In genomic region chr4:108364111-108364476, GRCm38 (mm10) we compare ENCODE assay signal across 10 mouse cellular contexts. TPM values are rescaled to one million over a fixed set of nuclear protein-coding genes. Genes with fewer than 3 reads are reported as not detected.
A peak's percentile ranks its signal among the peaks of the same experiment; 100 is the strongest.
DNase-seq lines count a peak whose midpoint lies in the region; ATAC-seq and TF ChIP-seq lines count a peak whose summit lies in the region.
"Had no signal": no experiment of that assay in that cellular context is flagged by ENCODE, and none has a peak within 500 bp of the region (broad histone marks: within the 10 kb centered on the region; RNA-seq: fewer than 3 reads in every experiment).

No protein-coding gene starts in this region.

- H3K4me1 ChIP-seq in liver, adult 2 months (ENCODE audit: control insufficient read depth, insufficient read depth, low read length) = peaks cover 20% of the 10 kb centered on the region
- peaks cover 7% of the 10 kb centered on the region for H3K4me1 ChIP-seq in heart, adult 2 months (ENCODE audit: control insufficient read depth, insufficient read depth, low read length)
- peaks cover 20% of the 10 kb centered on the region for H3K4me1 ChIP-seq in liver, embryonic 12.5 days

- no peak overlapping the region for H3K9ac ChIP-seq in liver, adult 2 months (ENCODE audit: low read depth, low read length)
- H3K9ac ChIP-seq in heart, adult 2 months (ENCODE audit: low read depth, low read length) = no peak overlapping the region
- H3K9ac ChIP-seq in liver, embryonic 12.5 days = no peak overlapping the region
- H3K9ac ChIP-seq: liver, embryonic 15.5 days had no signal

- H3K4me2 ChIP-seq in liver, embryonic 12.5 days = no peak overlapping the region
- H3K4me2 ChIP-seq: liver, embryonic 15.5 days had no signal

- H3K27me3 ChIP-seq in liver, adult 2 months (ENCODE audit: control insufficient read depth, insufficient read depth, low read length) = no peaks in the 10 kb centered on the region
- no peaks in the 10 kb centered on the region for H3K27me3 ChIP-seq in heart, adult 2 months (ENCODE audit: control insufficient read depth, insufficient read depth, low read length)
- peaks cover 23% of the 10 kb centered on the region for H3K27me3 ChIP-seq in liver, embryonic 12.5 days (replicated peaks)

- no peaks in the 10 kb centered on the region for H3K79me2 ChIP-seq in liver, adult 2 months (ENCODE audit: control insufficient read depth, insufficient read depth, low read length)
- H3K79me2 ChIP-seq in heart, adult 2 months (replicated peaks; ENCODE audit: control insufficient read depth, insufficient read depth, low read length) = no peaks in the 10 kb centered on the region

- DNase-seq in cerebellum, postnatal 10 days = peak; percentile 41 to 59
- DNase-seq in cerebellum, postnatal 36 days = no peak
- peak; percentile 78 for DNase-seq in liver, adult 2 months (ENCODE audit: extremely low read depth, low read depth, low spot score)
- DNase-seq in liver = no peak
- DNase-seq in heart, adult 2 months = peak; percentile 52 to 68
- no peak for DNase-seq in frontal cortex, adult 2 months (ENCODE audit: extremely low spot score in 1 of 2, low spot score in 1 of 2)
- DNase-seq in right cerebral cortex, adult 18-20 months = no peak
- DNase-seq: B cell, adult 2 months had no signal

- TF ChIP-seq CTCF in liver, adult 2 months (IDR thresholded peaks at IDR 0.05; ENCODE audit: low read depth, low read length) = no peak
- no peak for TF ChIP-seq CTCF in heart, adult 2 months (IDR thresholded peaks at IDR 0.05)

- H3K4me3 ChIP-seq in liver, adult 2 months (ENCODE audit: insufficient read depth, low read depth, low read length) = no peak overlapping the region
- 0 out of 2 replicates have a peak overlapping the region, but pooled peaks have one; percentile 3 for H3K4me3 ChIP-seq in heart, adult 2 months
- H3K4me3 ChIP-seq in liver, embryonic 12.5 days = no peak overlapping the region
- H3K4me3 ChIP-seq: liver, embryonic 15.5 days had no signal

- no peak for TF ChIP-seq POLR2A in liver, adult 2 months (IDR thresholded peaks at IDR 0.05; ENCODE audit: extremely low read depth, insufficient read depth, low read length)
- no peak for TF ChIP-seq POLR2A in heart, adult 2 months (IDR thresholded peaks at IDR 0.05; ENCODE audit: insufficient read depth, low read depth, low read length)

- no peaks in the 10 kb centered on the region for H3K36me3 ChIP-seq in liver, adult 2 months (ENCODE audit: control insufficient read depth, insufficient read depth, low read length)
- peaks cover 2% of the 10 kb centered on the region; the same call in 1 of the 2 replicates for H3K36me3 ChIP-seq in heart, adult 2 months (ENCODE audit: control insufficient read depth, insufficient read depth, low read length)
- H3K36me3 ChIP-seq in liver, embryonic 12.5 days = no peaks in the 10 kb centered on the region
- H3K36me3 ChIP-seq: liver, embryonic 15.5 days had no signal

- 0 out of 2 replicates have a peak, but pooled peaks have one; percentile 61 for TF ChIP-seq EP300 in heart, adult 2 months (IDR thresholded peaks at IDR 0.05; ENCODE audit: insufficient read depth, low read depth, low read length)

- intact Hi-C loops in heart, adult 2 months (cut with DNase I) = no loop called here

- H3K27ac ChIP-seq in liver, adult 2 months (replicated peaks; ENCODE audit: insufficient read depth, low read depth, low read length) = peak overlapping the region; percentile 50
- H3K27ac ChIP-seq in heart, adult 2 months = peak overlapping the region; percentile 70
- H3K27ac ChIP-seq in liver, embryonic 12.5 days = peak overlapping the region; percentile 65; the same call in 1 of the 2 replicates
- H3K27ac ChIP-seq: liver, embryonic 15.5 days had no signal

- no peak for ATAC-seq in liver, embryonic 12.5 days

- 11% methylated on average over 5 of the region's 5 CpGs for WGBS in liver, adult 2 months
- WGBS in heart, adult 2 months = 40% methylated on average over 5 of the region's 5 CpGs
- 50% methylated on average over 5 of the region's 5 CpGs for WGBS in liver, embryonic 12.5 days (ENCODE audit: insufficient replicate concordance)

- H3K9me3 ChIP-seq in liver, embryonic 12.5 days (replicated peaks) = no peaks in the 10 kb centered on the region
- H3K9me3 ChIP-seq: liver, embryonic 15.5 days had no signal

RNA-seq across cellular contexts. Expression of gene Shisal2a, which starts 19.1 kb away (rescaled TPM):
- not detected in 2 replicates for total RNA-seq in liver, adult 2 months (2014; rRNA removed)
- polyA plus RNA-seq in liver, adult 2 months (2012; rRNA removed) = not detected in 2 replicates
- not detected for total RNA-seq in heart, adult 2 months (2021)
- not detected in 2 replicates for polyA plus RNA-seq in heart, adult 2 months (2012; rRNA removed)
- polyA plus RNA-seq in liver, embryonic 12.5 days (2016; fragmentation: Nextera tagmentation; extraction: Ambion mirVana) = 0.32 TPM in 1 of 2 replicates, not detected in the other
- 0.21 and 0.24 TPM in 2 replicates for polyA plus RNA-seq in frontal cortex, adult 2 months (2012; rRNA removed)

RNA-seq across cellular contexts. Expression of gene Coa7, which starts 36.2 kb away (rescaled TPM):
- 11.7 and 16.3 TPM in 2 replicates for total RNA-seq in liver, adult 2 months (2014; rRNA removed)
- 19.3 and 21.9 TPM in 2 replicates for polyA plus RNA-seq in liver, adult 2 months (2012; rRNA removed)
- 10 to 100 TPM; 29.5 to 40.1 TPM for total RNA-seq in heart, adult 2 months (2021)
- polyA plus RNA-seq in heart, adult 2 months (2012; rRNA removed) = 11.1 and 17.6 TPM in 2 replicates
- 33.7 and 34.3 TPM in 2 replicates for polyA plus RNA-seq in liver, embryonic 12.5 days (2016; fragmentation: Nextera tagmentation; extraction: Ambion mirVana)
- polyA plus RNA-seq in frontal cortex, adult 2 months (2012; rRNA removed) = 14.4 and 16.9 TPM in 2 replicates

RNA-seq across cellular contexts. Expression of gene Gpx7, which starts 42.7 kb away (rescaled TPM):
- 3.5 and 3.7 TPM in 2 replicates for total RNA-seq in liver, adult 2 months (2014; rRNA removed)
- polyA plus RNA-seq in liver, adult 2 months (2012; rRNA removed) = 2.0 and 3.2 TPM in 2 replicates
- 1 to 10 TPM; 5.9 to 7.7 TPM for total RNA-seq in heart, adult 2 months (2021)
- 14.2 and 16.5 TPM in 2 replicates for polyA plus RNA-seq in heart, adult 2 months (2012; rRNA removed)
- 12.3 and 13.6 TPM in 2 replicates for polyA plus RNA-seq in liver, embryonic 12.5 days (2016; fragmentation: Nextera tagmentation; extraction: Ambion mirVana)
- 8.7 and 9.5 TPM in 2 replicates for polyA plus RNA-seq in frontal cortex, adult 2 months (2012; rRNA removed)

Comparison
In these comparisons a context has a peak if more than half of its experiments do, and no peak if none do; other contexts are left out.
1. DNase-seq: peak in cerebellum, postnatal 10 days (2 of 2), liver, adult 2 months (single experiment) and heart, adult 2 months (2 of 2); none in cerebellum, postnatal 36 days (0 of 2), liver (single experiment), frontal cortex, adult 2 months (0 of 2) and right cerebral cortex, adult 18-20 months (single experiment).
2. Peak in every context shown above with its lines, with median percentiles within 50 percentile points of each other: H3K27ac ChIP-seq.